Mouse (Mus musculus): ENCODE data around the gene Olfr1152. TPM values are rescaled to one million over a fixed set of nuclear protein-coding genes. Genes with fewer than 3 reads are reported as not detected.

Gene Olfr1152
- polyA plus RNA-seq (2014; fragmentation: Illumina TruSeq; extraction: RNeasy Lipid Tissue Mini Kit (QIAGEN cat#74804); ENCODE audit: low read depth, low replicate concordance): not detected

GRCm38 (mm10) chr2:87866192-87866591, at the start of gene Olfr1152:
Gene Olfr1152 (plus strand): TSS chr2:87866492.

DNA sequence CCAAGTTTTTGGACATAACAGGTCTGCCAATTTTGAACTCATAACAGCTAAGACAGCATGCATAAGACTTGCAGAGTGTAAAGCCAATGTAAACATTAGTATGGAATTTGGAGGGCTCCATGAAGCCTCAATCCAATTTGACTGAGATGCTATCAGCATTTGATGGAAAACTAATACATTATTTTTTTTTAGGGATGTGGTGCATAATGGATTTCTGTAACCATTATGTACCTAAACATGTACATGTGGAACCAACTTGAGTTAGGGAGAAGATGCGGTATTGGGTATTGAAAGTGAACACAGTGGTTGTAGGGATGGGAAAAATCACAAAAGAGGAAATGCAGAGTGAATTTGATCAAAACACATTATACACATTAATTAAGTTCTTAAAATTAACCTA, 36.1 kb upstream of the Olfr1152 start, which contains the start of gene Olfr1148:
TSS of gene Olfr1148 (plus strand) at position 301 of the 400 bp plus-strand sequence.

GRCm38 (mm10) chr2:87843693-87844092, 22.6 kb upstream of the Olfr1152 start, which contains the start of gene Olfr1150-ps1:
Gene Olfr1150-ps1 (plus strand): TSS chr2:87843993.

DNA sequence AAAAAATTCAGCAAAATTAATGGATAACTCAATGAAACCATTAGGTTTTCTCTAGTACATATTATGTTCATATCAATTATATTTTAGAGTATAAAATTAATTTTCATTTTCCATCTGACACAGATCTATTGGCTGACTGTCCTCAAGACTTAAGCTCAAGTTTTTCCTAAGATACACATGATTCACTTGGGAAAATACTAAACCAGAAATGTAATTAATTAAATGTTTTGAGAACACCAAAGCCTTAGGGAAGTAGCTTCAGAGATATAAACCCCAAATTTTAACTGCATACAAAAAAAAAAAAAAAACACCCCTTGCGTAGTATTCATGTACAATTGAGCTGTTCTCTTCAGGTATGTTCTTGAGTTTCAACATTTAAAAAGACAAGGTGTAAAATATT, 10.7 kb upstream of the Olfr1152 start, which contains the start of gene Olfr1151:
TSS of gene Olfr1151 (plus strand) at position 301 of the 400 bp plus-strand sequence.

GRCm38 (mm10) chr2:87894662-87895061, 28.4 kb downstream of the Olfr1152 start, which contains the start of gene Olfr1153:
Gene Olfr1153 (plus strand): TSS chr2:87894962.

GRCm38 (mm10) chr2:87905066-87905465, 38.8 kb downstream of the Olfr1152 start, which contains the start of gene Olfr1154:
Gene Olfr1154 (minus strand): TSS chr2:87905166.

Other genes starting within 250 kb of the Olfr1152 start
- gene Olfr1131, start 239.4 kb upstream of the Olfr1152 start, polyA plus RNA-seq (2014; fragmentation: Illumina TruSeq; extraction: RNeasy Lipid Tissue Mini Kit (QIAGEN cat#74804); ENCODE audit: low read depth, low replicate concordance): not detected
- gene Olfr1132, start 229.0 kb upstream of the Olfr1152 start, polyA plus RNA-seq (2014; fragmentation: Illumina TruSeq; extraction: RNeasy Lipid Tissue Mini Kit (QIAGEN cat#74804); ENCODE audit: low read depth, low replicate concordance): not detected
- not detected for gene Olfr1133, start 219.1 kb upstream of the Olfr1152 start, polyA plus RNA-seq (2014; fragmentation: Illumina TruSeq; extraction: RNeasy Lipid Tissue Mini Kit (QIAGEN cat#74804); ENCODE audit: low read depth, low replicate concordance)
- gene Olfr1134, start 208.0 kb upstream of the Olfr1152 start, polyA plus RNA-seq (2014; fragmentation: Illumina TruSeq; extraction: RNeasy Lipid Tissue Mini Kit (QIAGEN cat#74804); ENCODE audit: low read depth, low replicate concordance): not detected
- not detected for gene Olfr1135, start 192.8 kb upstream of the Olfr1152 start, polyA plus RNA-seq (2014; fragmentation: Illumina TruSeq; extraction: RNeasy Lipid Tissue Mini Kit (QIAGEN cat#74804); ENCODE audit: low read depth, low replicate concordance)
- not detected for gene Olfr1136, start 172.5 kb upstream of the Olfr1152 start, polyA plus RNA-seq (2014; fragmentation: Illumina TruSeq; extraction: RNeasy Lipid Tissue Mini Kit (QIAGEN cat#74804); ENCODE audit: low read depth, low replicate concordance)
- gene Olfr1137, start 153.3 kb upstream of the Olfr1152 start, polyA plus RNA-seq (2014; fragmentation: Illumina TruSeq; extraction: RNeasy Lipid Tissue Mini Kit (QIAGEN cat#74804); ENCODE audit: low read depth, low replicate concordance): not detected
- gene Olfr1138, start 126.5 kb upstream of the Olfr1152 start, polyA plus RNA-seq (2014; fragmentation: Illumina TruSeq; extraction: RNeasy Lipid Tissue Mini Kit (QIAGEN cat#74804); ENCODE audit: low read depth, low replicate concordance): not detected
- not detected for gene Olfr1140, start 122.7 kb upstream of the Olfr1152 start, polyA plus RNA-seq (2014; fragmentation: Illumina TruSeq; extraction: RNeasy Lipid Tissue Mini Kit (QIAGEN cat#74804); ENCODE audit: low read depth, low replicate concordance)
- gene Olfr1141, start 112.5 kb upstream of the Olfr1152 start, polyA plus RNA-seq (2014; fragmentation: Illumina TruSeq; extraction: RNeasy Lipid Tissue Mini Kit (QIAGEN cat#74804); ENCODE audit: low read depth, low replicate concordance): not detected
- gene Olfr152, start 87.0 kb upstream of the Olfr1152 start, polyA plus RNA-seq (2014; fragmentation: Illumina TruSeq; extraction: RNeasy Lipid Tissue Mini Kit (QIAGEN cat#74804); ENCODE audit: low read depth, low replicate concordance): not detected
- gene Olfr1143, start 65.9 kb upstream of the Olfr1152 start, polyA plus RNA-seq (2014; fragmentation: Illumina TruSeq; extraction: RNeasy Lipid Tissue Mini Kit (QIAGEN cat#74804); ENCODE audit: low read depth, low replicate concordance): not detected
- gene Olfr1145, start 56.7 kb upstream of the Olfr1152 start, polyA plus RNA-seq (2014; fragmentation: Illumina TruSeq; extraction: RNeasy Lipid Tissue Mini Kit (QIAGEN cat#74804); ENCODE audit: low read depth, low replicate concordance): not detected
- not detected for gene Olfr1148, start 36.0 kb upstream of the Olfr1152 start, polyA plus RNA-seq (2014; fragmentation: Illumina TruSeq; extraction: RNeasy Lipid Tissue Mini Kit (QIAGEN cat#74804); ENCODE audit: low read depth, low replicate concordance)
- not detected for gene Olfr1150-ps1, start 22.5 kb upstream of the Olfr1152 start, polyA plus RNA-seq (2014; fragmentation: Illumina TruSeq; extraction: RNeasy Lipid Tissue Mini Kit (QIAGEN cat#74804); ENCODE audit: low read depth, low replicate concordance)
- gene Olfr1151, start 10.6 kb upstream of the Olfr1152 start, polyA plus RNA-seq (2014; fragmentation: Illumina TruSeq; extraction: RNeasy Lipid Tissue Mini Kit (QIAGEN cat#74804); ENCODE audit: low read depth, low replicate concordance): not detected
- gene Olfr1153, start 28.5 kb downstream of the Olfr1152 start, polyA plus RNA-seq (2014; fragmentation: Illumina TruSeq; extraction: RNeasy Lipid Tissue Mini Kit (QIAGEN cat#74804); ENCODE audit: low read depth, low replicate concordance): not detected
- not detected for gene Olfr1154, start 38.7 kb downstream of the Olfr1152 start, polyA plus RNA-seq (2014; fragmentation: Illumina TruSeq; extraction: RNeasy Lipid Tissue Mini Kit (QIAGEN cat#74804); ENCODE audit: low read depth, low replicate concordance)
- gene Olfr1155, start 78.6 kb downstream of the Olfr1152 start, polyA plus RNA-seq (2014; fragmentation: Illumina TruSeq; extraction: RNeasy Lipid Tissue Mini Kit (QIAGEN cat#74804); ENCODE audit: low read depth, low replicate concordance): not detected
- not detected for gene Olfr1156, start 86.6 kb downstream of the Olfr1152 start, polyA plus RNA-seq (2014; fragmentation: Illumina TruSeq; extraction: RNeasy Lipid Tissue Mini Kit (QIAGEN cat#74804); ENCODE audit: low read depth, low replicate concordance)
- gene Olfr1157, start 101.8 kb downstream of the Olfr1152 start, polyA plus RNA-seq (2014; fragmentation: Illumina TruSeq; extraction: RNeasy Lipid Tissue Mini Kit (QIAGEN cat#74804); ENCODE audit: low read depth, low replicate concordance): not detected
- not detected for gene Olfr74, start 108.2 kb downstream of the Olfr1152 start, polyA plus RNA-seq (2014; fragmentation: Illumina TruSeq; extraction: RNeasy Lipid Tissue Mini Kit (QIAGEN cat#74804); ENCODE audit: low read depth, low replicate concordance)
- not detected for gene Olfr1158, start 123.6 kb downstream of the Olfr1152 start, polyA plus RNA-seq (2014; fragmentation: Illumina TruSeq; extraction: RNeasy Lipid Tissue Mini Kit (QIAGEN cat#74804); ENCODE audit: low read depth, low replicate concordance)
- gene Olfr1160, start 141.8 kb downstream of the Olfr1152 start, polyA plus RNA-seq (2014; fragmentation: Illumina TruSeq; extraction: RNeasy Lipid Tissue Mini Kit (QIAGEN cat#74804); ENCODE audit: low read depth, low replicate concordance): not detected
- not detected for gene Olfr1161, start 156.3 kb downstream of the Olfr1152 start, polyA plus RNA-seq (2014; fragmentation: Illumina TruSeq; extraction: RNeasy Lipid Tissue Mini Kit (QIAGEN cat#74804); ENCODE audit: low read depth, low replicate concordance)
- gene Olfr73, start 171.2 kb downstream of the Olfr1152 start, polyA plus RNA-seq (2014; fragmentation: Illumina TruSeq; extraction: RNeasy Lipid Tissue Mini Kit (QIAGEN cat#74804); ENCODE audit: low read depth, low replicate concordance): not detected
- not detected for gene Olfr1162, start 184.6 kb downstream of the Olfr1152 start, polyA plus RNA-seq (2014; fragmentation: Illumina TruSeq; extraction: RNeasy Lipid Tissue Mini Kit (QIAGEN cat#74804); ENCODE audit: low read depth, low replicate concordance)
- not detected for gene Olfr1163, start 205.3 kb downstream of the Olfr1152 start, polyA plus RNA-seq (2014; fragmentation: Illumina TruSeq; extraction: RNeasy Lipid Tissue Mini Kit (QIAGEN cat#74804); ENCODE audit: low read depth, low replicate concordance)
- gene Olfr1164, start 227.5 kb downstream of the Olfr1152 start, polyA plus RNA-seq (2014; fragmentation: Illumina TruSeq; extraction: RNeasy Lipid Tissue Mini Kit (QIAGEN cat#74804); ENCODE audit: low read depth, low replicate concordance): not detected